Mouse (Mus musculus) embryonic facial prominence, embryonic 14.5 days (tissue): ENCODE measurements around the gene Myl6b. TPM values are rescaled to one million over a fixed set of nuclear protein-coding genes. Genes with fewer than 3 reads are reported as not detected.
A peak's percentile ranks its signal among the peaks of the same experiment; 100 is the strongest.
"Not testable (repeated sequence)": the region's sequence is repeated elsewhere in the genome, so short reads cannot be mapped to it uniquely, and the experiment has no call there.

Experiments
- ATAC-seq: fragments of 200-750 bp; cut with Nextera tagmentation; 2 replicates; pipeline ENCODE4 v1.8.0; 2017; ENCODE audit warnings: low read depth, moderate number of reproducible peaks, moderate TSS enrichment
- DNase-seq: peaks from one replicate; pipeline ENCODE4 v3.0.0-alpha.2; 2015; ENCODE audit warnings: low spot score
- H3K27ac ChIP-seq: fragments of 300-500 bp; sonication (generic); replicated peaks from 2 replicates; pipeline ENCODE4 v1.5.1; 2014; ENCODE audit warnings: low read depth, mild to moderate bottlenecking, low read length, moderate library complexity
- H3K27me3 ChIP-seq: fragments of 300-500 bp; sonication (generic); replicated peaks from 2 replicates; pipeline ENCODE4 v1.6.1; 2014; ENCODE audit warnings: low read length; ENCODE audit not compliant: control insufficient read depth, insufficient read depth
- H3K36me3 ChIP-seq: fragments of 300-500 bp; sonication (generic); 2 replicates; pipeline ENCODE4 v1.6.1; 2014; ENCODE audit warnings: low read length, mixed read lengths; ENCODE audit not compliant: control insufficient read depth, insufficient read depth
- H3K4me1 ChIP-seq: fragments of 300-500 bp; sonication (generic); 2 replicates; pipeline ENCODE4 v1.6.1; 2014; ENCODE audit warnings: antibody characterized with exemption, low read length; ENCODE audit not compliant: control insufficient read depth, insufficient read depth
- H3K4me2 ChIP-seq: fragments of 300-500 bp; sonication (generic); 2 replicates; pipeline ENCODE4 v1.6.1; 2014; ENCODE audit warnings: low read depth, mild to moderate bottlenecking, low read length, moderate library complexity, mixed read lengths
- H3K4me3 ChIP-seq: fragments of 300-500 bp; sonication (generic); 2 replicates; pipeline ENCODE4 v1.5.1; 2014; ENCODE audit warnings: low read depth, mild to moderate bottlenecking, low read length
- H3K9ac ChIP-seq: fragments of 300-500 bp; sonication (generic); 2 replicates; pipeline ENCODE4 v1.6.1; 2014; ENCODE audit warnings: low read depth, mild to moderate bottlenecking, low read length, moderate library complexity, mixed read lengths
- H3K9me3 ChIP-seq: fragments of 300-500 bp; sonication (generic); 2 replicates; pipeline ENCODE4 v1.6.1; 2016; ENCODE audit warnings: low read length; ENCODE audit not compliant: control insufficient read depth
- WGBS: fragments of 180-500 bp; shearing (Covaris S2); extraction: QIAGEN DNeasy Blood & Tissue Kit; methylation state at CpG from one replicate; pipeline ENCODE4 v1.1.7; 2014; 5-methylcytosine and 5-hydroxymethylcytosine counted together
- polyA plus RNA-seq: library from polyadenylated mRNA; unstranded; fragments of >200 nt; fragmentation: Nextera tagmentation; extraction: Ambion mirVana; gene quantifications from 2 replicates; pipeline ENCODE4 v1.2.1, GENCODE M21; 2014

The Myl6b gene
- polyA plus RNA-seq, 1 experiment from 2014 or later: 5.6 TPM

GRCm38 (mm10) chr10:128493319-128493694 is 5.2 kb downstream of the Myl6b start:
- peak; percentile 5 for ATAC-seq
- Histone ChIP-seq H3K36me3 (peaks cover 36% of the 10 kb centered on the region), H3K4me2 (peak overlapping the region; percentile 90), H3K9me3 (no peaks in the 10 kb centered on the region), H3K4me3 (peak overlapping the region; percentile 76), H3K9ac (peak overlapping the region; percentile 84), H3K4me1 (peaks cover 26% of the 10 kb centered on the region), H3K27me3 (no peaks in the 10 kb centered on the region), H3K27ac (peak overlapping the region; percentile 99)
- 0% methylated on average over 11 of the region's 12 CpGs for WGBS
- no peak for DNase-seq

GRCm38 (mm10) chr10:128492633-128493311 is 5.7 kb downstream of the Myl6b start:
- no peaks in the 10 kb centered on the region for H3K9me3 ChIP-seq
- ATAC-seq (peak; percentile 59), DNase-seq (peak; percentile 88)
- no peaks in the 10 kb centered on the region for H3K27me3 ChIP-seq
- peak overlapping the region; percentile 90 for H3K4me2 ChIP-seq
- H3K4me3 ChIP-seq: peak overlapping the region; percentile 76
- 19% methylated on average over 12 of the region's 12 CpGs for WGBS
- H3K27ac ChIP-seq: peak overlapping the region; percentile 99
- peaks cover 26% of the 10 kb centered on the region for H3K4me1 ChIP-seq
- peak overlapping the region; percentile 84 for H3K9ac ChIP-seq
- H3K36me3 ChIP-seq: peaks cover 41% of the 10 kb centered on the region

- Histone ChIP-seq H3K36me3 (peaks cover 48% of the 10 kb centered on the region), H3K4me2 (peak overlapping the region; percentile 90), H3K27ac (peak overlapping the region; percentile 99; the same call in 1 of the 2 replicates), H3K4me1 (peaks cover 23% of the 10 kb centered on the region), H3K9ac (peak overlapping the region; percentile 84), H3K4me3 (peak overlapping the region; percentile 76)
- not testable (repeated sequence) for H3K27me3 ChIP-seq, ATAC-seq, H3K9me3 ChIP-seq, DNase-seq
- 64% methylated on average over 8 of the region's 8 CpGs for WGBS
Observed at GRCm38 (mm10) chr10:128492051-128492450, 6.4 kb downstream of the Myl6b start.

- Histone ChIP-seq H3K4me2 (peak overlapping the region; percentile 90), H3K27ac (peak overlapping the region; percentile 52; the same call in 1 of the 2 replicates), H3K9ac (0 out of 2 replicates have a peak overlapping the region, but pooled peaks have one; percentile 84), H3K27me3 (no peaks in the 10 kb centered on the region), H3K4me1 (peaks cover 23% of the 10 kb centered on the region), H3K9me3 (no peaks in the 10 kb centered on the region), H3K36me3 (peaks cover 52% of the 10 kb centered on the region), H3K4me3 (peak overlapping the region; percentile 76)
- ATAC-seq (no peak), DNase-seq (no peak)
- 53% methylated on average over 6 of the region's 6 CpGs for whole genome bisulfite sequencing
Observed at GRCm38 (mm10) chr10:128491495-128491894, 7.0 kb downstream of the Myl6b start.

GRCm38 (mm10) chr10:128490912-128491311 is 7.6 kb downstream of the Myl6b start:
- Histone ChIP-seq H3K27me3 (no peaks in the 10 kb centered on the region), H3K4me3 (no peak overlapping the region), H3K4me2 (peak overlapping the region; percentile 90; the same call in 1 of the 2 replicates), H3K27ac (peak overlapping the region; percentile 52; the same call in 1 of the 2 replicates), H3K9me3 (no peaks in the 10 kb centered on the region), H3K9ac (no peak overlapping the region), H3K4me1 (peaks cover 23% of the 10 kb centered on the region), H3K36me3 (peaks cover 58% of the 10 kb centered on the region)
- no peak for DNase-seq
- no peak for ATAC-seq
- 69% methylated on average over 4 of the region's 5 CpGs for WGBS

- Histone ChIP-seq H3K9ac (no peak overlapping the region), H3K27ac (0 out of 2 replicates have a peak overlapping the region, but pooled peaks have one; percentile 19), H3K27me3 (no peaks in the 10 kb centered on the region), H3K4me2 (no peak overlapping the region), H3K36me3 (peaks cover 65% of the 10 kb centered on the region), H3K4me1 (peaks cover 21% of the 10 kb centered on the region), H3K4me3 (no peak overlapping the region), H3K9me3 (no peaks in the 10 kb centered on the region)
- DNase-seq (peak; percentile 60), ATAC-seq (no peak)
- 60% methylated on average over 5 of the region's 5 CpGs for WGBS
Observed at GRCm38 (mm10) chr10:128490232-128490631, 8.3 kb downstream of the Myl6b start.

GRCm38 (mm10) chr10:128489785-128490184 is 8.7 kb downstream of the Myl6b start:
- Histone ChIP-seq H3K27ac (0 out of 2 replicates have a peak overlapping the region, but pooled peaks have one; percentile 19), H3K27me3 (no peaks in the 10 kb centered on the region), H3K9me3 (no peaks in the 10 kb centered on the region), H3K36me3 (peaks cover 69% of the 10 kb centered on the region), H3K4me1 (peaks cover 16% of the 10 kb centered on the region), H3K4me2 (no peak overlapping the region), H3K9ac (no peak overlapping the region), H3K4me3 (no peak overlapping the region)
- ATAC-seq (no peak), DNase-seq (no peak)
- WGBS: 53% methylated on average over 4 of the region's 4 CpGs

GRCm38 (mm10) chr10:128489380-128489779 is 9.1 kb downstream of the Myl6b start:
- H3K27ac ChIP-seq: no peak overlapping the region
- no peak for DNase-seq
- no peaks in the 10 kb centered on the region for H3K9me3 ChIP-seq
- 61% methylated on average over 5 of the region's 5 CpGs for WGBS
- ATAC-seq: no peak
- no peaks in the 10 kb centered on the region for H3K27me3 ChIP-seq
- no peak overlapping the region for H3K4me3 ChIP-seq
- H3K36me3 ChIP-seq: peaks cover 74% of the 10 kb centered on the region
- no peak overlapping the region for H3K9ac ChIP-seq
- H3K4me2 ChIP-seq: no peak overlapping the region
- peaks cover 12% of the 10 kb centered on the region for H3K4me1 ChIP-seq

GRCm38 (mm10) chr10:128488776-128489175 is 9.7 kb downstream of the Myl6b start:
- ATAC-seq (no peak), DNase-seq (no peak)
- H3K9me3 ChIP-seq: no peaks in the 10 kb centered on the region
- H3K36me3 ChIP-seq: peaks cover 80% of the 10 kb centered on the region
- no peak overlapping the region for H3K27ac ChIP-seq
- no peak overlapping the region for H3K9ac ChIP-seq
- no peaks in the 10 kb centered on the region for H3K27me3 ChIP-seq
- no peak overlapping the region for H3K4me2 ChIP-seq
- WGBS: 79% methylated on average over 4 of the region's 4 CpGs
- no peak overlapping the region for H3K4me3 ChIP-seq
- H3K4me1 ChIP-seq: peaks cover 12% of the 10 kb centered on the region
